Mouse (Mus musculus) left cerebral cortex, adult 9 months (tissue): ENCODE data around the gene Ola1.
A peak's percentile ranks its signal among the peaks of the same experiment; 100 is the strongest.

Source experiments
- DNase-seq, 2 experiments: peaks; one replicate each; pipeline ENCODE4 v3.0.0; 2022; ENCODE audit warnings: low spot score in 2 of 2

The Ola1 gene

DNA sequence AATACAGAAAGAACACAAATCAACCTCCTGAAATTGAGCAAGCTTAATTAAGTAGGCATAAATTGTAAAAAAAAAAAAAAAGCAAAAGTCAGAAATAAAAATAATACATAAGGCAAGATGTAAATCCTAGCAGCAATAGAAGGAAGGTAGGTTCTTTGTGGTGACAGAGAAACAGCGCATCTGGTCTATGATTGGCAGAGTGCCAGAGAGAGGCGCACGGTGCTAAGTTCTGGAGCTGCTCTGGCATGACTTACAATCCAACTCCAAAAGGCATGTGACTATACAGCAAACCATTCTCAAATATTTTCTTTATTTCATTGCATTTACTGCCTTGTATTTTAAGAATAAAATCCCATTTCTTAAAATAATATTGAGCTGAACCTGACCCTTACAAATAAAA is 68.2 kb downstream of the Ola1 start:
- no peak for DNase-seq

GRCm38 (mm10) chr2:73146111-73146510 is 72.6 kb downstream of the Ola1 start:
- no peak for DNase-seq

DNA sequence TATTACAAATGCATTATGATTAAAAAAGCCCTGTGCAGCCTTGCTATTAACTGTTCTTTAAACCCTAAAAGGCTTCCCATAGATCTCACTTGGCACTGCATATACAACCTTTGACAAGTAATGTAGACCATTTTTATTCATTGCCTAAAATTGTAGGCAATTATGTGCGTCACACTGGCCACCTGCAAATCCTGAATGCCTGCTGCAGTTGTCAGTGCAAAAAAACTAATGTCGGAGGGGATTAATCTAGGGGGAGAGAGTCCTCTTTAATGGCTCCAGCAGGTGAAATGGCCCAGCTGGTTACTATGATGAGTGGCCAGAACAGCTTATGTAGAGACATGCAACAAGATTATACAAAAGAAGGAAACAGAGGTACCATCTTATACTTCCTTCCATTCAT is 75.0 kb downstream of the Ola1 start:
- no peak for DNase-seq

- DNase-seq = no peak
These were observed 75.8 kb downstream of the Ola1 start for GRCm38 (mm10) chr2:73142832-73143470.

GRCm38 (mm10) chr2:73132897-73133296 is 85.8 kb downstream of the Ola1 start:
- no peak for DNase-seq

DNA sequence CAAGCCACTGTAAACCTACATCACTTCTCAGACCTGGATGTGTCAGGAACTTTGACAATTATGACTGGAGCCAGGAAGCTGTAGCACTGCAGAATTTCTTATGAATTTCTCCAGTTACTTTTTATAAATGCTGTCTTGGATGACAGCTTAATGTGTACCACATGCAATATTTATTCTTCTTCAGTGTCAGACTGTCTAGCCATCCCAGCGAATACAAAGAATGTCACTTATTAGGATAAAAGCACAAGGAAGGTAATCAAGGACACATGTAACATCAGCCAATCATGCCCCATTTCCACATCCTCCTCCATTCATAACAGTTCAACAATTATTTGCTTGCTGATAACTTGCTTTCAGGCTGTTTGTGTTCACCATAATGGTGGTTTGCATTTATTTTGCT is 91.0 kb downstream of the Ola1 start:
- no peak for DNase-seq

DNA sequence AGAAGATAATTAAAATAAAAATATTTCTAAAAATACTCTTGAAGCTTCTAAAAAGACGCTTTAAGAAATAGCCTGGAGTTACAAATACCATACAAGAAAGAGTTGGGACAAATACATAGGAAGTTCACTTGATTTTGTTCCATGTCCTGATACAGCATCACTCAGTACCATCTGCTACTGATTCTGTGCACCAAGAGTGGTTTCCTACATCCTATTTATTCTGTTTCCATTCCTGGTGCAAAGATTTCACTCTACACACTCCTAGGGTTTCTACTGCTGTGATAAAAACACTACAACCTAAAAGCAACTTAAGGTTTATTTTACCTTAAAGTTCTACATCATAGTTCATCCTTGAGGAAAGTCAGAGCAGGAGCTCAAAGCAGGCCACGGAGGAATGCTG is 99.9 kb downstream of the Ola1 start:
- peak in 1 of 2 experiments; percentile 11 for DNase-seq

DNA sequence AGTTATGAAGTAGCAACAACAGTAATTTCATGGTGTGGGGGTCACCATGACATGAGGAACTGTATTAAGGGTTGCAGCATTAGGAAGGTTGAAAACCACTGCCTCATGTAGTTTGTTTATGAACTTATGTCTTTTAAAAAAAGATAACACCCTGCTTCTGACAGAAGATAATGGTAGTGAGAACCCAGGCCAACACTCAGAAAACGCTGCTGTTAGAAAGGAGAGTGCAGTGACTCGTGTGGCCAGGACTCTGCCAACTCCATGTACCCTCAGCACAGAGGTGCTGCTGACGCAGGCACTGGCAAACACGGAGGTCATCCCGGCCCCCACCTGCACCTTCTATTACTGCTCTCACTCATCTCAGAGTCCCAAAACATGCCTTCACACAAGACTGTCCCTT is 111.6 kb downstream of the Ola1 start:
- DNase-seq = no peak

GRCm38 (mm10) chr2:73096491-73096890 is 122.2 kb downstream of the Ola1 start:
- no peak for DNase-seq

DNA sequence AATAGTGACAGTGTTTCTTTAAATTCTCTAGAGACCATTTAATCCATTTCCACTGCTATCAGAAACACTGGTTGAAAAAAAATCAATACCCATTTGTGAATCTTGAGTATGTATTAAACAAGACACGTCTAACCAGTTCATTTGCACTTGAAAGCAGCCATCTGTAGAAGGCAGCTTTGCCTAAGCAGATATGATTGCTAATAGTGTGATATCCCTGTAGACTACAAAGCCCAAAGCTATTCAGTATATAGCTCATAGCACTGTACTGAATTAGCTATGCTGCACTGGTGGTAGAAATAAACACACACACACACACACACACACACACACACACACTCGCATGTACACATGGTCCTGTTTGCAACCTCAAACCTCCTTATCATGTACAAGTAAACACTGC is 123.4 kb downstream of the Ola1 start:
- DNase-seq = no peak

GRCm38 (mm10) chr2:73093032-73093431 is 125.7 kb downstream of the Ola1 start:
- no peak for DNase-seq

DNA sequence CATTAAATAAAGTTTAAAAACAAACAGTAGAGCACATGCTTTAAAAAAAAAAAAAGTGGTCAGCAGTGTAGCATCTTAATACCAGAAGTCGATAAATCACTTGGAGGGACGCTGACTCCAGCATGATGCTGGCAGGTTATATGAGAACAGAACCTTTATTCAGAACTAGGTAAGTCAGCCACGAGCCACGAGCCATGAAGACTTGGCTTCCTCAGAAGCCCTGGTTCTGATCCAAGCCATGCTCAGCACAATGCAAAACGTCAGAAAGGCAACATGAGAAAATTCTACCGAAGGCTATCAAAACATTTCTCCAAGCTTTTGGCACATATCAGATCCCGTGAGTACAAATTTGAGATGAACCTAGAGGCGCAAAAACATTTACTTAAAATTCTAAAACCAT is 127.4 kb downstream of the Ola1 start:
- DNase-seq = no peak

DNA sequence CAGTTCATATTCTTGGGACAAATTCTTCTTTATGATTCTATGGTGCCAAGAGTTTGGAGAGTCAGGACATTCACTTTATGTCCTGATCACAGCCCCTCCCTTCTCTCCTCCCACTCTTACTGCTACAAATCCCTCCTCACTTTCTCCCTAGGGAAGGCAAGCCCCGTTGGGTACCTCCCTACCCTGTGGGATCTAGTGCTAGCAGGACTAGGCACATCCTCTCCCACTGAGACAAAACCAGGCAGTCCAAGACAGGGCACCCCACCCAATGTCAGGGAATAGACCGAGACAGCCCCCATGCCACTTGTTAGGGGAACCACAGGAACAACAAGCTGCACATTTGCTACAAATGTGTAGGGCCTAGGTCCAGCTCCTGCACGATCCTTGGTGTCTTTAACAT is 131.1 kb downstream of the Ola1 start:
- no peak for DNase-seq

GRCm38 (mm10) chr2:73085669-73086304 is 132.9 kb downstream of the Ola1 start:
- peak; percentile 5 to 47 for DNase-seq

DNA sequence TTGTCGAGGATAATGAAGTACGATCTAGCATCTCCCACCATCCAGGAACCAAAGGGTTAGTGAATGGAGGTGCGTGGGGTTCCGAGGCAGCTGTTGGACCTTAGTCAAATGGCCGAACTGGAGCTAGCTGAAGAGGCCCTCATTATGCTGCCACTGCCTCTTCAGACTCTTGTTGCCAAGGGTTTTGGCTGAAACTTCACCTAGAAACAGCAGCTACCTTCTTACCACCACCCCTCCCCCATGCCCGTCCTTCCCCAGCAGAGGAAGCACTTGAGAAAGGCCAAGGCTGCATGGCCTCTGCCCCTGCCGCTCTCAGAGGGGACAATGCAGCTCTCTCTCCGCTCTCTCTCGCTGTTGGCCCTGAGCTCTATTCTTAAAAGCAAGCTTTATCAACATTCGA is 136.2 kb downstream of the Ola1 start:
- peak; percentile 4 to 24 for DNase-seq

DNA sequence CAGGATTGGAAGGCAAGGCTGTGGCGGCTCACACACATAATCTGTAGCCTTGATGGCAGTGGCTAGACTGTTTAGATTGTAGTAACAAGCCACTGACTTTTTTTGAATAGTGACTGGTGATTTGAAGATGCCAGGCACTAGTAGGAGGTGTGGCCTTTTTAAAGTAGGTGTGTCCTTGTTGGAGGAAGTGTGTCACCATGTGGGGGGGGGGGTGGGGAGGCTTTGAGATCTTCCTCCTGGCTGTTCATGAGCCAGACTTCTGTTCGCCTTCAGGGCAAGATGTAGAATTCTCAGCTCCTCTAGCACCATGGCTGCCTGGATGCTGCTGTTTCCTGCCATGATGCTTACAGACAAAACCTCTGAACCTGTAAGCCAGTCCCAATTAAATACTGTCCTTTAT is 136.9 kb downstream of the Ola1 start:
- no peak for DNase-seq

GRCm38 (mm10) chr2:73080084-73080483 is 138.6 kb downstream of the Ola1 start:
- no peak for DNase-seq

DNA sequence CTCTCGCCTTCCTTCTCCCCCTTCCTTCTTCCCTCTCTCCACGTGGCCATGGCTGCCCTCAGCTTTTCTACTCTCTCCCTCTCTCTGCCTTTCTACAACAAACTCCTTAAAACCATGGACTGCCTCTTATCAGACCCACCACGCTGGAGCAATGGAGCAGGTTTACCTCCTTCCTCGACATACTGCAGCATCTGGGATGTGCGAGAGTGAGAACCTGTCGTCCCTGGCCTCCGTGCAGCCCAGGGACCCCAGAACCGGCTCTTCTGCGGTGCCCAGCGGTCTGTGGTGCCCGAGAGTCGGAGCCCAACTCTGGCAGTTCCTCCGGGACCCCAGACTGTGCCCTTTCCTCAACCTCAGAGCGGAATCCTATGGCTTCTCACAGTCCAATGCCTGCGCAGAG is 139.4 kb downstream of the Ola1 start:
- DNase-seq = no peak

DNA sequence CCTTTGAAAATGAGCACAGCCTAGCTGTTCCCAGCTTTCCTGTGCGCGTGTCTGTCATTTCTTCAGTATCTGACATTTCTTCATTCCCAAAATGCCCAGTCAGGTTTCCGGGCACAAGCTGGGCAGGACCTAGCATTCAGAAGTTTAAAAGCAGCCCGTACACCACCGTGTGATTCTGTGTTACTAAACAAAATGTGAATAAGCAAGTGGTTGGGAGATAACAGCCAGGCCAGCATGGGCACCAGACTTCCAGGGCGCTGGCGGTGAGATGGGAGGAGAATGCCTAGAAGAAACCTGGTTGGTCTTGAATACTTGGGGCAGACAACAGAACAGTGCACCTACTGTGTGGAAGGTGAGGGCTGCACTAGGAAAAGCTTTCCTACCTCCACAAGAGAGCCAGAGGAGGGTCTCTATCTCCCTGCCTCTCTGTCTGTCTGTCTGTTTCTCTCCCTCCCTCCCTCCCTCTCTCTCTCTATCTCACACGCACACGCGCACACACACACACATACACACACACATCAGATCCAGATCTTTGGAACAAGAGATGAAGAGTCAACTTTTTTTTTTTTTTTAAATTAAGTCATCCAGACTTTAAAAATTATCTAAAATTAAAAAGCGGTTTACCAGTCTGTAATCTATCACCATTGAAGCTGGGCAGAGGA is 144.8 kb downstream of the Ola1 start:
- no peak for DNase-seq

DNA sequence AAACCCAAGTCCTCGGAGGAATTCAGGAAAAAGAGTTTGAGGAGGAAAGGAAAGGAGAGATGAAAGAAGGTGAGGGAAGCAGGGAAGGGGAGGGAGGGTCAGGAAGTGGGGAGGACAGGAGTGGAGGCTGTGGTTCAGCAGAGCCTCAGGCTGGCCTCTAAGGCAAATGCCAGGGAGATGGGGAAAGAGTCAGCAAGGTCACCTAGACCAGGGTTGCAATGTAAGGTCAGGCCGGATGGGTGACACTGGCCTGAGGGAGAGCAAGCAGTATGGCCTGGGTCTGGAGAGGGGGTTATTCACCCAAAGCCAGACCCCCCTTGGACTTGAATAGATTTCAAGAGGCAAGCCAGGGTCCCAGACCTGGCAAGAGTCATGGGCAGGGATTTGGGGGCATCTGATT is 147.5 kb downstream of the Ola1 start:
- DNase-seq = no peak

DNA sequence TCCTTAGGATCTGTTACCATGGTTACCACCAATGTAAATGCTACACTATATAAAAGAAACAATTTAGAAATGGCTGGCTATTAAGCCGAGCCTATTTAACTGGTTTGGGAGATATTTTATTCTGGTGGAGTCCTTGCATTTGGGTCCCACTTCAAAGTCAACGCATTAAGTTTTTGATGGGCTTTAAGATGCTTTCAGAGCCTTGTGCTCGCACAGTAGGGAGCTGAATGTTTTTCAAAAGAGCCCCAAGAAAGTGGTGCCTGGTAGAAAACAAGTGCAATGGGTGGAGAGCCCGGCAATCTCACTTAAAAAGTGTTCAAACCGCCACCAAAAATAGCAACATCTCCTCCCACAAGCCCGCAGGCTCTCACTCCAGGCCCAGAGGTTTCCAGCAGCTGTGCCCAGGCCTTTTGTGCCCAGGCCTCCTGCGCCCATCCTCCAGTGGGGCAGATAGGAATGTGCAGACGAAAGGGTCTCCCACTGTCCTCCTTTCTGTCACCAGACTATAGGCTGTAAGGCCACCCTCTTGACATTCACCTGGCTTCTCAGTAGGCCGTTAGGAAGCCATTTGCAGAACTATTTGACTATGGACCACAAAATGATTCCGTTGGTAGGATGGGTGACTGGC is 148.2 kb downstream of the Ola1 start:
- DNase-seq = no peak

GRCm38 (mm10) chr2:73069223-73069825 is 149.4 kb downstream of the Ola1 start:
- no peak for DNase-seq
